Mouse (Mus musculus) MEL (cell line): ENCODE data around the gene Tmem184a. TPM values are rescaled to one million over a fixed set of nuclear protein-coding genes. Genes with fewer than 3 reads are reported as not detected.

Experiments used
- DNase-seq: peaks from one replicate; pipeline ENCODE4 v3.0.0; 2011; ENCODE audit warnings: low read depth, low spot score
- H3K27ac ChIP-seq: 2 replicates; pipeline ENCODE4 v1.5.1; 2012; ENCODE audit warnings: low read depth, mild to moderate bottlenecking, control low read depth, low read length, moderate library complexity; ENCODE audit not compliant: control insufficient read depth
- H3K27me3 ChIP-seq, 2 experiments: fragments of 150-350 bp in 1 of 2; sonication (generic) in 1 of 2; 2 replicates each; pipeline ENCODE4 v1.6.1; 2012; ENCODE audit warnings: low read length in 2 of 2, mild to moderate bottlenecking in 2 of 2, improper control_type of control experiment in 1 of 2, moderate library complexity in 1 of 2; ENCODE audit not compliant: insufficient read depth in 2 of 2, control insufficient read depth in 1 of 2
- H3K36me3 ChIP-seq, 2 experiments: 2 replicates each; pipeline ENCODE4 v1.6.1; 2012 to 2014; ENCODE audit warnings: low read length in 2 of 2, improper control_type of control experiment in 1 of 2, inconsistent platforms in 1 of 2, mild to moderate bottlenecking in 1 of 2; ENCODE audit not compliant: insufficient read depth in 2 of 2, control insufficient read depth in 1 of 2
- H3K4me1 ChIP-seq, 2 experiments: fragments of 150-350 bp in 1 of 2; sonication (generic) in 1 of 2; 2 replicates each; pipeline ENCODE4 v1.6.1; 2012; ENCODE audit warnings: low read length in 2 of 2, improper control_type of control experiment in 1 of 2, mild to moderate bottlenecking in 1 of 2; ENCODE audit not compliant: insufficient read depth in 2 of 2, control insufficient read depth in 1 of 2
- H3K4me3 ChIP-seq, 2 experiments: fragments of 150-350 bp in 1 of 2; sonication (generic) in 1 of 2; 2 replicates each; pipeline ENCODE4 v1.5.1; 2012; ENCODE audit warnings: low read depth in 2 of 2, low read length in 2 of 2, mild to moderate bottlenecking in 2 of 2, moderate library complexity in 2 of 2, control low read depth in 1 of 2, improper control_type of control experiment in 1 of 2; ENCODE audit not compliant: control insufficient read depth in 1 of 2, insufficient read depth in 1 of 2
- H3K79me2 ChIP-seq: 2 replicates; pipeline ENCODE4 v1.6.1; 2012; ENCODE audit warnings: mild to moderate bottlenecking, low read length, moderate library complexity; ENCODE audit not compliant: control insufficient read depth, poor library complexity, insufficient read depth
- H3K9ac ChIP-seq: 2 replicates; pipeline ENCODE4 v1.6.1; 2012; ENCODE audit warnings: low read depth, mild to moderate bottlenecking, control low read depth, low read length, moderate library complexity; ENCODE audit not compliant: control insufficient read depth, poor library complexity, severe bottlenecking
- H3K9me3 ChIP-seq: fragments of 150-350 bp; sonication (generic); replicated peaks from 2 replicates; pipeline ENCODE4 v1.6.1; 2012; ENCODE audit warnings: mild to moderate bottlenecking, low read length, improper control_type of control experiment, moderate library complexity; ENCODE audit not compliant: insufficient read depth
- BHLHE40 ChIP-seq: IDR thresholded peaks from 2 replicates; pipeline ENCODE4 v1.6.1; 2012; ENCODE audit warnings: low read depth, mild to moderate bottlenecking, inconsistent platforms, low read length, improper control_type of control experiment, borderline replicate concordance
- CHD2 ChIP-seq: IDR thresholded peaks from 2 replicates; pipeline ENCODE4 v1.6.1; 2011; ENCODE audit warnings: low read length, improper control_type of control experiment
- CTCF ChIP-seq, 3 experiments: IDR thresholded peaks in 2 of 3; conservative IDR thresholded peaks in 1 of 3; 2 replicates each; pipeline ENCODE4 v1.5.1; 2011 to 2012; ENCODE audit warnings: low read length in 3 of 3, low read depth in 2 of 3, mild to moderate bottlenecking in 2 of 3, improper control_type of control experiment in 1 of 3, inconsistent platforms in 1 of 3, mixed read lengths in 1 of 3, moderate library complexity in 1 of 3; ENCODE audit not compliant: control insufficient read depth in 1 of 3, insufficient read depth in 1 of 3, poor library complexity in 1 of 3, severe bottlenecking in 1 of 3
- ETS1 ChIP-seq: IDR thresholded peaks from 2 replicates; pipeline ENCODE4 v1.6.1; 2012; ENCODE audit warnings: low read depth, mild to moderate bottlenecking, inconsistent platforms, low read length, improper control_type of control experiment, moderate library complexity
- MAX ChIP-seq: IDR thresholded peaks from 2 replicates; pipeline ENCODE4 v1.6.1; 2011; ENCODE audit warnings: low read length, improper control_type of control experiment
- MXI1 ChIP-seq: IDR thresholded peaks from 2 replicates; pipeline ENCODE4 v1.6.1; 2011; ENCODE audit warnings: mild to moderate bottlenecking, low read depth, low read length, improper control_type of control experiment
- MYB ChIP-seq: IDR thresholded peaks from 2 replicates; pipeline ENCODE4 v1.6.1; 2011; ENCODE audit warnings: mild to moderate bottlenecking, low read depth, low read length, improper control_type of control experiment
- NELFE ChIP-seq: IDR thresholded peaks from 2 replicates; pipeline ENCODE4 v1.6.1; 2011; ENCODE audit warnings: low read depth, low read length, improper control_type of control experiment
- NRF1 ChIP-seq: IDR thresholded peaks from 2 replicates; pipeline ENCODE4 v1.6.1; 2014; ENCODE audit warnings: low read depth, mild to moderate bottlenecking, inconsistent platforms, low read length, improper control_type of control experiment, moderate library complexity; ENCODE audit not compliant: poor library complexity, insufficient read depth, severe bottlenecking
- POLR2A ChIP-seq, 2 experiments: IDR thresholded peaks; 2 replicates each; pipeline ENCODE4 v1.6.1; 2011 to 2012; ENCODE audit warnings: low read length in 2 of 2, mild to moderate bottlenecking in 2 of 2, control low read depth in 1 of 2, improper control_type of control experiment in 1 of 2, low read depth in 1 of 2, moderate library complexity in 1 of 2; ENCODE audit not compliant: control insufficient read depth in 1 of 2, insufficient read depth in 1 of 2, poor library complexity in 1 of 2
- POLR2AphosphoS5 ChIP-seq: IDR thresholded peaks from 2 replicates; pipeline ENCODE4 v1.6.1; 2012; ENCODE audit warnings: low read depth, borderline replicate concordance, mild to moderate bottlenecking, inconsistent platforms, low read length, moderate library complexity, mixed read lengths
- RAD21 ChIP-seq: IDR thresholded peaks from 2 replicates; pipeline ENCODE4 v1.6.1; 2011; ENCODE audit warnings: mild to moderate bottlenecking, low read depth, low read length, improper control_type of control experiment
- RCOR1 ChIP-seq: IDR thresholded peaks from 2 replicates; pipeline ENCODE4 v1.6.1; 2012; ENCODE audit warnings: low read depth, mild to moderate bottlenecking, inconsistent platforms, low read length, improper control_type of control experiment
- SMC3 ChIP-seq: IDR thresholded peaks from 2 replicates; pipeline ENCODE4 v1.6.1; 2011; ENCODE audit warnings: low read depth, low read length, improper control_type of control experiment
- TAL1 ChIP-seq: IDR thresholded peaks from 2 replicates; pipeline ENCODE4 v1.6.1; 2012; ENCODE audit warnings: mild to moderate bottlenecking, inconsistent platforms, low read length, moderate library complexity, mixed read lengths
- USF1 ChIP-seq: IDR thresholded peaks from 2 replicates; pipeline ENCODE4 v1.6.1; 2014; ENCODE audit warnings: low read depth, mild to moderate bottlenecking, inconsistent platforms, low read length, improper control_type of control experiment, moderate library complexity
- USF2 ChIP-seq, 2 experiments: IDR thresholded peaks; 2 replicates each; pipeline ENCODE4 v1.6.1; 2011 to 2012; ENCODE audit warnings: improper control_type of control experiment in 2 of 2, low read length in 2 of 2, borderline replicate concordance in 1 of 2, inconsistent platforms in 1 of 2, low read depth in 1 of 2, mild to moderate bottlenecking in 1 of 2; ENCODE audit not compliant: insufficient read depth in 1 of 2
- ZKSCAN1 ChIP-seq: IDR thresholded peaks from 2 replicates; pipeline ENCODE4 v1.6.1; 2012; ENCODE audit warnings: low read depth, mild to moderate bottlenecking, inconsistent platforms, low read length, improper control_type of control experiment, moderate library complexity
- polyA plus RNA-seq, 2 experiments: library from polyadenylated mRNA; stranded (reverse) in 1 of 2; unstranded in 1 of 2; fragments of >175 nt in 1 of 2; fragments of >200 nt in 1 of 2; gene quantifications; 2 replicates each; pipeline versions ENCODE4 v1.2.1 to v1.2.4; 2012; ENCODE audit warnings: low replicate concordance in 2 of 2, low read depth in 1 of 2; ENCODE audit not compliant: insufficient read length in 2 of 2, insufficient read depth in 1 of 2, missing spikeins in 1 of 2
- total RNA-seq: library from RNA; depleted of rRNA; stranded (reverse); fragments of 300-350 nt; gene quantifications from 2 replicates; pipeline ENCODE4 v1.2.3, GENCODE M21; 2012

The Tmem184a gene
- total and polyA plus RNA-seq, 3 experiments, result 0.10 to 0.27 TPM; not detected in 1

GRCm38 (mm10) chr5:139816445-139816844 lies 3.3 kb downstream of the Tmem184a start:
- H3K9me3 ChIP-seq, result no peaks in the 10 kb centered on the region
- no peak for DNase-seq
- TF ChIP-seq MYB, result no peak
- TF ChIP-seq CTCF (IDR thresholded peaks at IDR 0.05 in 2 of 3, conservative IDR thresholded peaks at IDR 0.05 in 1 of 3; ENCODE audit: control insufficient read depth in 1 of 3, insufficient read depth in 1 of 3, low read depth in 2 of 3, low read length in 3 of 3, poor library complexity in 1 of 3, severe bottlenecking in 1 of 3), result no peak
- TF ChIP-seq RAD21, result no peak
- no peak for TF ChIP-seq CHD2
- no peak for TF ChIP-seq MXI1
- TF ChIP-seq BHLHE40, result no peak
- TF ChIP-seq ZKSCAN1, result no peak
- no peak for TF ChIP-seq POLR2A (IDR thresholded peaks at IDR 0.05; ENCODE audit: control insufficient read depth in 1 of 2, insufficient read depth in 1 of 2, low read depth in 1 of 2, low read length in 2 of 2, poor library complexity in 1 of 2)
- no peak for TF ChIP-seq USF1
- no peak for TF ChIP-seq POLR2AphosphoS5
- no peaks in the 10 kb centered on the region for H3K79me2 ChIP-seq
- H3K4me1 ChIP-seq, result peaks cover 2 to 28% of the 10 kb centered on the region in 2 experiments; a peak in 3 of 4 replicates
- H3K4me3 ChIP-seq, result no peak overlapping the region
- H3K27me3 ChIP-seq, result no peaks in the 10 kb centered on the region
- H3K27ac ChIP-seq, result no peak overlapping the region
- peaks cover 0 to 8% of the 10 kb centered on the region in 2 experiments; a peak in 2 of 4 replicates for H3K36me3 ChIP-seq
- H3K9ac ChIP-seq, result no peak overlapping the region

- H3K4me3 ChIP-seq, result no peak overlapping the region
- TF ChIP-seq ETS1, result no peak
- TF ChIP-seq NELFE, result no peak
- TF ChIP-seq RCOR1, result no peak
- no peak for TF ChIP-seq CTCF (IDR thresholded peaks at IDR 0.05 in 2 of 3, conservative IDR thresholded peaks at IDR 0.05 in 1 of 3; ENCODE audit: control insufficient read depth in 1 of 3, insufficient read depth in 1 of 3, low read depth in 2 of 3, low read length in 3 of 3, poor library complexity in 1 of 3, severe bottlenecking in 1 of 3)
- TF ChIP-seq SMC3, result no peak
- no peak for TF ChIP-seq USF2 (IDR thresholded peaks at IDR 0.05; ENCODE audit: borderline replicate concordance in 1 of 2, insufficient read depth in 1 of 2, low read depth in 1 of 2, low read length in 2 of 2)
- no peak for TF ChIP-seq TAL1
- TF ChIP-seq MAX, result no peak
- TF ChIP-seq NRF1, result no peak
Measured at GRCm38 (mm10) chr5:139815964-139816363, 3.8 kb downstream of the Tmem184a start.

More at GRCm38 (mm10) chr5:139815964-139816363, 3.8 kb downstream of the Tmem184a start:
- Histone ChIP-seq H3K27ac (peak overlapping the region; percentile 11; the same call in 1 of the 2 replicates), H3K9ac (no peak overlapping the region), H3K4me1 (peaks cover 2 to 29% of the 10 kb centered on the region in 2 experiments; a peak in 3 of 4 replicates), H3K36me3 (peaks cover 0 to 8% of the 10 kb centered on the region in 2 experiments; a peak in 2 of 4 replicates), H3K27me3 (no peaks in the 10 kb centered on the region), H3K9me3 (no peaks in the 10 kb centered on the region), H3K79me2 (no peaks in the 10 kb centered on the region)
- no peak for DNase-seq
